Mouse (Mus musculus) hindbrain, embryonic 14.5 days (tissue): Measurements from ENCODE around the gene Serp1. TPM values are rescaled to one million over a fixed set of nuclear protein-coding genes. Genes with fewer than 3 reads are reported as not detected.

Experiments used
- ATAC-seq: fragments of 200-750 bp; cut with Nextera tagmentation; 2 replicates; pipeline ENCODE4 v1.8.0; 2017; ENCODE audit warnings: moderate number of reproducible peaks, mild to moderate bottlenecking, moderate TSS enrichment, moderate library complexity; ENCODE audit not compliant: low FRiP score
- DNase-seq: peaks from one replicate; pipeline ENCODE4 v3.0.0-alpha.2; 2015; ENCODE audit warnings: low spot score
- H3K27ac ChIP-seq: fragments of 300-500 bp; sonication (generic); 2 replicates; pipeline ENCODE4 v1.5.1; 2014; ENCODE audit warnings: mild to moderate bottlenecking, moderate library complexity
- H3K27me3 ChIP-seq: fragments of 300-500 bp; sonication (generic); 2 replicates; pipeline ENCODE4 v1.6.1; 2014; ENCODE audit warnings: mild to moderate bottlenecking, low read length, mixed read lengths; ENCODE audit not compliant: control insufficient read depth, insufficient read depth
- H3K36me3 ChIP-seq: fragments of 300-500 bp; sonication (generic); replicated peaks from 2 replicates; pipeline ENCODE4 v1.6.1; 2014; ENCODE audit not compliant: control insufficient read depth, insufficient read depth
- H3K4me1 ChIP-seq: fragments of 300-500 bp; sonication (generic); replicated peaks from 2 replicates; pipeline ENCODE4 v1.6.1; 2014; ENCODE audit warnings: antibody characterized with exemption, low read length, mixed read lengths; ENCODE audit not compliant: control insufficient read depth, insufficient read depth
- H3K4me2 ChIP-seq: fragments of 300-500 bp; sonication (generic); replicated peaks from 2 replicates; pipeline ENCODE4 v1.6.1; 2014; ENCODE audit warnings: mild to moderate bottlenecking, moderate library complexity
- H3K4me3 ChIP-seq: fragments of 300-500 bp; sonication (generic); replicated peaks from 2 replicates; pipeline ENCODE4 v1.5.1; 2014; ENCODE audit warnings: mild to moderate bottlenecking, low read length
- H3K9ac ChIP-seq: fragments of 300-500 bp; sonication (generic); 2 replicates; pipeline ENCODE4 v1.6.1; 2014
- H3K9me3 ChIP-seq: fragments of 300-500 bp; sonication (generic); 2 replicates; pipeline ENCODE4 v1.6.1; 2016; ENCODE audit warnings: low read length; ENCODE audit not compliant: control insufficient read depth
- WGBS: fragments of 180-500 bp; shearing (Covaris S2); extraction: QIAGEN DNeasy Blood & Tissue Kit; methylation state at CpG from one replicate; pipeline ENCODE4 v1.1.7; 2014; 5-methylcytosine and 5-hydroxymethylcytosine counted together
- polyA plus RNA-seq: library from polyadenylated mRNA; unstranded; fragments of >200 nt; fragmentation: Nextera tagmentation; extraction: Ambion mirVana; gene quantifications from 2 replicates; pipeline ENCODE4 v1.2.1, GENCODE M21; 2014

Gene Serp1
- polyA plus RNA-seq, 1 experiment from 2014 or later, result 64.3 TPM

DNA sequence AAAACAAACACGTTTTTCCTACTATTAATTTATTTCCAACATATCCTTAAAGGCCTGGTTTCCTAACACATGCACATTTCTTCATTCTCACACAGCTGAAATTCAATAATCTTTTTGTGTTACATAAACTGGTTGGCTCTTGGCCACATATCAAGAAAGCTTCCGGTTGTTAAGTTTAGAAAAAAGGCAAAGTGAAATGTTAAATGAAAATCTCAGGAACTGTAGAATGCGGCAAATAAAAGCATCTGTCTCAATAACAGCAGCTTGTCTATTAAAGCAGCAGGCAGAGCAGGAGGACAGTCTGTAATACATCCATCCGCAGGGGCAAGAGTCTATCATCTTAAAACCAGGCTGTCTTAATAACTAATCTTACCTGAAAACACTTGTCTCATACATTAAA, 1.4 kb downstream of the Serp1 start:
- Histone ChIP-seq H3K9ac (peak overlapping the region; percentile 95), H3K9me3 (no peaks in the 10 kb centered on the region), H3K36me3 (peaks cover 34% of the 10 kb centered on the region), H3K4me1 (peaks cover 17% of the 10 kb centered on the region), H3K4me3 (peak overlapping the region; percentile 91), H3K27ac (no peak overlapping the region), H3K27me3 (no peaks in the 10 kb centered on the region), H3K4me2 (peak overlapping the region; percentile 79)
- DNase-seq (no peak), ATAC-seq (no peak)
- 77% methylated on average over 4 of the region's 4 CpGs for WGBS

DNA sequence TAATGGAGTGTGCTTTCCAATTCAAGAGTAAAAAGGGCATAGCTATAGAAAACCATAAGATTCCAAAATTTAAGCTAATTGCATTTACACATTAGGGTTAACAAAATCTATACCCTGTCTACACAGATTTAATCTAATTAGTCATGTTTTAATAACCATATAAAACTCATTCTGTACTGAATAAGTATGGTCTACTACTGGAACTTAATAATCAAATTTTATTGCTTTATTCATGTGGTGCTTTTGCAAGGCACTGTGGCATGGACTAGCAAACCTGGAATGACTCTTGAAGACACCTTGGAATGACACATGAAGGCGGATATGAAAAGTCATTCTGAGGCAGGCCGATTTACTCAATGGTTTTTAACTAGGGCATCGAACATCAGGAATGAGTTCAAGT, 2.3 kb downstream of the Serp1 start:
- no peak for DNase-seq
- Histone ChIP-seq H3K9me3 (no peaks in the 10 kb centered on the region), H3K4me1 (peaks cover 17% of the 10 kb centered on the region), H3K36me3 (peaks cover 34% of the 10 kb centered on the region), H3K4me3 (no peak overlapping the region), H3K9ac (no peak overlapping the region), H3K4me2 (no peak overlapping the region), H3K27ac (no peak overlapping the region), H3K27me3 (no peaks in the 10 kb centered on the region)
- 95% methylated on average over 3 of the region's 3 CpGs for WGBS
- no peak for ATAC-seq

DNA sequence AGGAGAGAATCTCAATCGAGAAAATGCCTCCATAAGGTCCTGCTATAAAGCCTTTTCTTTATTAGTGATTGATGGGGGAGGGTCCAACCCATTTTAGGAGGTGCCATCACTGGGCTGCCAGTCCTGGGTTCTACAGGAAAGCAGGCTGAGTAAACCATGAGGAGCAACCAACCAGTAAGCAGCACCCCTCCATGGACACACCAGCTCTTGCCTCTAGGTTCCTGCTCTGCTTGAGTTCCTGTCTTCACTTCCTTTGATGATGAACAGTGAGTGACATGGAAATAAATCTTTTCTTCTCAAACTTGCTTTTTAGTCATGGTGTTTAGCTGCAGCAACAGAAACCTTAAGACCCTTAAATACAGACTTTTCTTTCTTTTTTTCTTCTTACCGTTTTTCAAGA, 4.3 kb downstream of the Serp1 start:
- Histone ChIP-seq H3K4me3 (no peak overlapping the region), H3K4me1 (peaks cover 9% of the 10 kb centered on the region), H3K9ac (no peak overlapping the region), H3K27me3 (no peaks in the 10 kb centered on the region), H3K36me3 (peaks cover 34% of the 10 kb centered on the region), H3K27ac (no peak overlapping the region), H3K9me3 (no peaks in the 10 kb centered on the region), H3K4me2 (no peak overlapping the region)
- ATAC-seq (no peak), DNase-seq (no peak)
- WGBS, result 97% methylated on average over 2 of the region's 2 CpGs

DNA sequence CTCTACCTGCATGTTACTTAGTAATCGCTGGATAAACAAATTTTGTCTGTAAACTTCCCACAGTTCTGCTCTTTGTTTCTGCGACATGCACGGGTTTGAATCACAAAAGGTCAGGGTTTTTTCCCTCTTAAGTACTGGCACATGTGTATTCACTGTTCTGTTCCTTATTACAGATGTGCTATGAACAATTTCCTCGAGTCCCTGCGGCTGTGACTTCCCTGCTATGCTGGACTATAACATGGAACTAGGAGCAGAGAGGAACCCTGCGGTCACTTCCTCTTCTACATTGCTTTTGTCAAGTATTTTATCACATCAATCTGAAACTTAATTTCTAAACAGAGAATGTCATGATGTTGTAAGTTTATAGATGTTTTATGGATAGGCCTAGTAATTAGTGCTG, 5.4 kb downstream of the Serp1 start:
- H3K4me1 ChIP-seq, result peaks cover 8% of the 10 kb centered on the region
- no peaks in the 10 kb centered on the region for H3K27me3 ChIP-seq
- H3K4me3 ChIP-seq, result no peak overlapping the region
- H3K36me3 ChIP-seq, result peaks cover 34% of the 10 kb centered on the region
- DNase-seq, result no peak
- 88% methylated on average over 6 of the region's 6 CpGs for WGBS
- H3K9ac ChIP-seq, result no peak overlapping the region
- no peak for ATAC-seq
- H3K9me3 ChIP-seq, result no peaks in the 10 kb centered on the region
- H3K27ac ChIP-seq, result no peak overlapping the region
- H3K4me2 ChIP-seq, result no peak overlapping the region

DNA sequence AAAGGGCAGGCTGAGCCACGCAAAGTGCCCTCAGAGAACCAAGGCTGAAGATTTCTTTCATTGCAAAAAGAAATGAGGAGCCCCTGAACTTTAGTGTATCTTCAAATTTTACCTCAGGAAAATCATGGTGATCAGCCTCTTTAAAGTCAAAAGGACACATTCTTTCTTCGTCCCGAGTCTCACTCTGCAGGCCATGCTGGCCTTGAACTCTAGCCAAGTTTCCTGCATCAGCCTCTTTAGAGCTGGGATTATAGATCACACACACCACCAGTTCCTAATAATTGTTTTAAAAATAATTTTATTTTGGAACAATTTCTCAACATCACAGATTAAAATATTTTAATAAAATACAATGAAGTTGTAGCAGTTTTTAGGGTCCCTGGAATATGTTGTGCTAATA, 6.2 kb downstream of the Serp1 start:
- no peak for ATAC-seq
- H3K4me2 ChIP-seq, result no peak overlapping the region
- H3K27me3 ChIP-seq, result no peaks in the 10 kb centered on the region
- H3K36me3 ChIP-seq, result peaks cover 34% of the 10 kb centered on the region
- no peaks in the 10 kb centered on the region for H3K9me3 ChIP-seq
- H3K9ac ChIP-seq, result no peak overlapping the region
- DNase-seq, result no peak
- no peak overlapping the region for H3K27ac ChIP-seq
- H3K4me1 ChIP-seq, result peaks cover 7% of the 10 kb centered on the region
- WGBS, result 59% methylated on average over 3 of the region's 3 CpGs
- no peak overlapping the region for H3K4me3 ChIP-seq

DNA sequence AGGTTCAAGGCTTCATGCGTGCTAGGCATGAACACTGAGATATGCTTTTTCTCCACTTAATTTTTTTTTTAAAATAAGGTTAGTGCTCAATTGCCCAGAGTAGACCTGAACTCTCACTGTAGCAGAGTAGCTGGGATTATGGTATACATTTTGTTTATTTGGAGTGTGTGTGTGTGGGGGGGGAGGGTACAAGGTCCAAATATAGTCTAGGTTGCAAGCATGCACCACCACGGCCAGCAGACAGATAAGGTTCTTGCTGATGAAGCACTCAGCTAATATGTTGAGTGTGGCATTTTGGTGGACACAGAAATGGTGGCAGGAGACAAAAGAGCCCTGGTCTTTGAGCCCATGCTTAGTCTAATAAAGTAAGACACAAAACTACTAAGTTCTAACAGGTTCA, 6.7 kb downstream of the Serp1 start:
- Histone ChIP-seq H3K9me3 (no peaks in the 10 kb centered on the region), H3K27me3 (no peaks in the 10 kb centered on the region), H3K27ac (no peak overlapping the region), H3K9ac (no peak overlapping the region), H3K4me1 (peaks cover 2% of the 10 kb centered on the region), H3K4me3 (no peak overlapping the region), H3K4me2 (no peak overlapping the region), H3K36me3 (peaks cover 34% of the 10 kb centered on the region)
- 92% methylated on average over 2 of the region's 2 CpGs for WGBS
- DNase-seq, result no peak
- ATAC-seq, result no peak

DNA sequence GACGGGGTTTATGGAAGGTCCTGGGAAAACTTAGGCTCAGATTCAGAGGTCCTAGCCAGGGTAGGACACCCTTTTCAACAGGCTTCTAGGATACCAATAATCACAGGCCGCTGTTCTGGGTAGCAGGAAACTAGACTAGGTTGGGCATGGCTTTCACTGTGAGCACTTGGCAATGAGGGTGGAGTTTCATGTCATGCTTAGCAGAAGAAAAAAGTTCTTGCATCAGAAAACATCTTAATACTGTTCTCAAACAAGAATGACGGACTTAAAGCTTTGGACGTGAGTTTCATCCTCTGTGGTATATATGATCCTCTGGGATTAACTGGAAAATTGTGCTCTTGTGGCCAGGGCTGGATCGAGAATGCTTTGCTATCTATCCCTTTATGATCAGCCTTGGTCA, 7.9 kb downstream of the Serp1 start:
- no peak overlapping the region for H3K9ac ChIP-seq
- ATAC-seq (no peak), DNase-seq (no peak)
- 84% methylated on average over 5 of the region's 5 CpGs for WGBS
- no peak overlapping the region for H3K4me3 ChIP-seq
- H3K9me3 ChIP-seq, result no peaks in the 10 kb centered on the region
- no peaks in the 10 kb centered on the region for H3K27me3 ChIP-seq
- peaks cover 25% of the 10 kb centered on the region for H3K36me3 ChIP-seq
- no peak overlapping the region for H3K27ac ChIP-seq
- no peaks in the 10 kb centered on the region for H3K4me1 ChIP-seq
- no peak overlapping the region for H3K4me2 ChIP-seq

- H3K27me3 ChIP-seq, result no peaks in the 10 kb centered on the region
- DNase-seq (no peak), ATAC-seq (no peak)
- no peaks in the 10 kb centered on the region for H3K4me1 ChIP-seq
- H3K4me3 ChIP-seq, result no peak overlapping the region
- H3K4me2 ChIP-seq, result no peak overlapping the region
- H3K27ac ChIP-seq, result no peak overlapping the region
- H3K9me3 ChIP-seq, result no peaks in the 10 kb centered on the region
- 81% methylated on average over 5 of the region's 5 CpGs for WGBS
- H3K36me3 ChIP-seq, result peaks cover 19% of the 10 kb centered on the region
- no peak overlapping the region for H3K9ac ChIP-seq
These were observed 8.4 kb downstream of the Serp1 start for GRCm38 (mm10) chr3:58517258-58517657.

DNA sequence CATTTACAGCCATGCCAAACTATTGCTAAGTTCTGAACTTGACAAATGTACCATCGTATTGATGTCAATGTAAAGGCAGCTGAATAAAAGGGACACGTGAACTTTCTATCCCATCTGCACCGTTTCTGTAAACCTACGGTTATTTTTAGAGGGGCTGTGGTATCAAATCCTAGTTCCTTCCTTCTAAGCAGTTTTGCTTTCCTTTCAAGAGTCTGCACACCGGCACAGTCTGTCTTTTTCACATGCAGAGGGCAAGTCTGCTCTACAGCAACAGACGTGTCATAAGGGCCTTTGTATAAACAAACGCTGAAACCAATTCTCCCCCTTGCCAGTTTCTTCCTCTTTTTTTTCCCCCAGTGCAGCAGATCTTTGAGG, 9.1 kb downstream of the Serp1 start:
- DNase-seq, result no peak
- ATAC-seq, result no peak
- Histone ChIP-seq H3K27me3 (no peaks in the 10 kb centered on the region), H3K36me3 (peaks cover 16% of the 10 kb centered on the region), H3K9ac (no peak overlapping the region), H3K4me1 (no peaks in the 10 kb centered on the region), H3K4me2 (no peak overlapping the region), H3K27ac (no peak overlapping the region), H3K9me3 (no peaks in the 10 kb centered on the region), H3K4me3 (no peak overlapping the region)
- 82% methylated on average over 7 of the region's 7 CpGs for WGBS

DNA sequence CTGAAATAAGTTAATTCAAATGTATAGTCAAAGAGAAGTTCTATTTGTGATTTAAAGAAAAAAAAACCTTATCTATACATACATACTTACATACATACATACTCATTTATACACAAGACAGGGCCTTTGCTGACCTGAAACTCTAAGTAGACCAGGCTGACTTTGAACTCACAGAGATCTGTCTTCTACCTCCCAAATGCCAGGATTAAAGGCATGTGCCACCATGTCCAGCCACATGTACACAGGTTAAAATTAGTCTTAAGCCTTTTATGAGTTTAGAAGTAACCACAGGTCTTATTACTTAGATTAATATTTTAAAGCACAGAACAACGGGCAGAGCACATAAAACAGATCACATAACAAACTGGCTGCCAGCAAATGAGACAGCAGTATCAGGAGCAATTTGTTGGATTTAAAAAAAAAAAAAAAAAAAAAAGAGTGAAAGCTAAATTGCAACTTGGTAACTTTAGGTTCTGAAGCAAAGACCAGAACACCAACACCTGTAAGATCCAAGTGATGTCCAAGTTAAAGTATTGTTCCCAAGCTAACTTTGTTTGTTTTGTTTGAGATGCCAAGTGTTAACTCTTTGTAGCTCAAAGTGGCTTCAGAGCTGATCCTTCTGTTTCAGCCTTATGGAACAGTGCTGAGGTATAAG, 9.6 kb downstream of the Serp1 start:
- Histone ChIP-seq H3K4me2 (no peak overlapping the region), H3K9me3 (no peaks in the 10 kb centered on the region), H3K27ac (no peak overlapping the region), H3K4me1 (no peaks in the 10 kb centered on the region), H3K4me3 (no peak overlapping the region), H3K9ac (no peak overlapping the region), H3K27me3 (no peaks in the 10 kb centered on the region), H3K36me3 (peaks cover 11% of the 10 kb centered on the region; the same call in 1 of the 2 replicates)
- ATAC-seq, result no peak
- no peak for DNase-seq
- 87% methylated on average over 1 of the region's 1 CpGs for WGBS
